Mouse (Mus musculus) spleen, adult 2 months (tissue): ENCODE results near the gene B3galnt1. TPM values are rescaled to one million over a fixed set of nuclear protein-coding genes. Genes with fewer than 3 reads are reported as not detected.

ENCODE experiments used
- DNase-seq, 2 experiments: peaks; one replicate each; pipeline versions ENCODE4 v3.0.0 to v3.0.0-alpha.2; 2012 to 2021; ENCODE audit warnings: low spot score in 2 of 2, low read depth in 1 of 2
- H3K27ac ChIP-seq: fragments of 200-500 bp; 2 replicates; pipeline ENCODE4 v1.5.1; 2012; ENCODE audit warnings: low read length, inconsistent platforms; ENCODE audit not compliant: insufficient read depth
- H3K27me3 ChIP-seq: fragments of 200-500 bp; 2 replicates; pipeline ENCODE4 v1.6.1; 2012; ENCODE audit warnings: mild to moderate bottlenecking, moderate library complexity, low read length, inconsistent platforms; ENCODE audit not compliant: control insufficient read depth, insufficient read depth
- H3K36me3 ChIP-seq: fragments of 200-500 bp; 2 replicates; pipeline ENCODE4 v1.6.1; 2012; ENCODE audit warnings: mild to moderate bottlenecking, low read length, inconsistent platforms; ENCODE audit not compliant: control insufficient read depth, insufficient read depth
- H3K4me1 ChIP-seq: fragments of 200-500 bp; 2 replicates; pipeline ENCODE4 v1.6.1; 2011; ENCODE audit warnings: inconsistent platforms; ENCODE audit not compliant: control insufficient read depth, insufficient read depth, insufficient read length
- H3K4me3 ChIP-seq: fragments of 200-500 bp; 2 replicates; pipeline ENCODE4 v1.5.1; 2011; ENCODE audit warnings: mild to moderate bottlenecking, inconsistent platforms; ENCODE audit not compliant: insufficient read depth, insufficient read length; ENCODE audit errors: extremely low read depth
- CTCF ChIP-seq: fragments of 200-500 bp; IDR thresholded peaks from 2 replicates; pipeline ENCODE4 v1.5.1; 2011; ENCODE audit warnings: mild to moderate bottlenecking, inconsistent platforms; ENCODE audit not compliant: insufficient read depth, insufficient read length, insufficient replicate concordance; ENCODE audit errors: extremely low read depth
- POLR2A ChIP-seq: fragments of 200-500 bp; IDR thresholded peaks from 2 replicates; pipeline ENCODE4 v1.6.1; 2011; ENCODE audit warnings: low read depth, low read length, inconsistent platforms
- WGBS: fragments of 180-500 bp; shearing (Covaris S2); methylation state at CpG from one replicate; pipeline ENCODE4 v1.1.7; 2018; 5-methylcytosine and 5-hydroxymethylcytosine counted together
- polyA plus RNA-seq: library from polyadenylated mRNA; depleted of rRNA; stranded (reverse); fragments of >200 nt; gene quantifications from 2 replicates; pipeline ENCODE4 v1.2.3, GENCODE M21; 2012

Gene B3galnt1
- polyA plus RNA-seq, 1 experiment = 1.5 TPM

DNA sequence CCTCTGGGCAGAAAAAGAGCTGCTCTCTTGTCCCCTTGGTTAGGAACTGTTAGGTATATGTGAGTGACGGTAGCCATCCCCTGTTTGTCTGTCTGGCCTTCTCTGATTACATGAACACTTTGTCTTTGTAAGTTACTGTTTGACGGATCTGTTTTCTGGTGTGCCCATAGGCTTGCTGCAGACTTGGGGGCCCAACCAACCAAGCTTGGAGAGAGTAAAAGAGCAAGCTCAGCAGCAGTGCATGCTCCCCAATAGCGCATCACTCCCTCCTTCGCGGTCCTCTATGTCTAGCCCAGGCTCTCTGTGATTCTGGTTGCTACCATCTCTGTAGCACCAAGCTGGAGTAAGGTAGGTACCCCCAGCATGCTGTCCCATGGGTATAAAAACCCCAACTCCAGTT, 9.1 kb upstream of the B3galnt1 start:
- Histone ChIP-seq H3K36me3 (no peaks in the 10 kb centered on the region), H3K27me3 (no peaks in the 10 kb centered on the region), H3K4me1 (no peaks in the 10 kb centered on the region), H3K27ac (no peak overlapping the region), H3K4me3 (no peak overlapping the region)
- TF ChIP-seq POLR2A (no peak), CTCF (no peak)
- DNase-seq = no peak
- WGBS = 98% methylated on average over 5 of the region's 5 CpGs

DNA sequence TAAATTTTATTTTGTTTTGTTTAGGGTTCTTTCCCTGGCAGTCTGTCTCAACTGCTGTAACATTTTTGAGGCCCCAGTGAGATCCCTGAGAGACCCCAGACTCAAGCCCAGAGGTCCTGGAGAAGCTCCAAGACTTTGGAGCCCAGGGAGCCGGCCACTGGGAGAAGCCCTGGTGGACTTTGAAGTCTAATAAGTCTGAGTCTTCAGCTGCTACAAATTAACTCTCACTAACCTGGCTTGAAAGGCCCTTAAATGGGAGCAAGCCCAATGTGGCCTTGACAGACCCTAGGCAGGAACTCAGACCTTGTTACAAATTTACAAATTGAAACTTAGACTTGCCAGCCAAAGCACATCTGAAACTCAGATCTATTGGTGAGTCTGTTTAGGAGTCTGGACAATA, 8.7 kb upstream of the B3galnt1 start:
- no peaks in the 10 kb centered on the region for H3K36me3 ChIP-seq
- no peaks in the 10 kb centered on the region for H3K4me1 ChIP-seq
- 67% methylated on average over 1 of the region's 1 CpGs for WGBS
- TF ChIP-seq POLR2A (no peak), CTCF (no peak)
- H3K27me3 ChIP-seq = no peaks in the 10 kb centered on the region
- no peak for DNase-seq
- no peak overlapping the region for H3K4me3 ChIP-seq
- no peak overlapping the region for H3K27ac ChIP-seq

DNA sequence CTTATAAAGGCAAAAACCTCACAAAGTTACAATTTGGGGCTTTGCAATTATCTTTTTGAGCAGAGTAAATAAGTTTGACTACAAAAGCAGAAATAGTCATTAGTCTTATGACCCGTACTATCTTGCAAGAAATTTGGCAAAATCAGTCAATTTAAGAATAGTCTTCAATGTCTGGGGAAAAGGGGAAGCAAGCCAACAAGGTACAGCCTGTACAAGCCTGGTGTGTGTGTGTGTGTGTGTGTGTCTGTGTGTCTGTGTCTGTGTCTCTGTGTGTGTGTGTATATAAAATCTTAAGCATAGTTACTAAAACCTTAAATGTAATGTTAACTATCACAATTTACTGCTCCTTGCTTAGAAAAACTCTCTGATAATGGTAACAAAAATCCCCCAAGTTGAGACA, 8.2 kb upstream of the B3galnt1 start:
- TF ChIP-seq POLR2A = no peak
- TF ChIP-seq CTCF = no peak
- no peak for DNase-seq
- WGBS = 26% methylated on average over 1 of the region's 1 CpGs
- Histone ChIP-seq H3K4me1 (no peaks in the 10 kb centered on the region), H3K27me3 (no peaks in the 10 kb centered on the region), H3K27ac (no peak overlapping the region), H3K4me3 (no peak overlapping the region), H3K36me3 (no peaks in the 10 kb centered on the region)

DNA sequence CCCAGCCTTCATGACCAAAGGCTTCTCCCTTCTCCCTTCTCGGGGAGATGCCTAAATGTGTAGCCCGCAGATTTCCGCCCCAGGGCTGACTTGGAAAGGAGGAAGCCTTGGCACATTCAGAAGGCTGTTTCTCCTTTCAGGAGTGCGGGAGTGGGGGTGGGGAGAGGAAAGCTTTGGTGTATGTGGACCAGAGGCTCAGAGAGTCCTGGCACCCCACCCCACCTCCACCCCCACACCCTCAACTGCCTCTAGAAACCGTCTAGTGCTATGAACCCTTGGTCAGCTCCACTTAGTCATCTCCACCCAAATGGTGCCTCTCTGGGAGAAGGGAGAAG, 373 bp upstream of the B3galnt1 start:
- H3K4me3 ChIP-seq = peak overlapping the region; percentile 49; the same call in 1 of the 2 replicates
- no peak for DNase-seq
- WGBS = 26% methylated on average over 5 of the region's 5 CpGs
- H3K36me3 ChIP-seq = no peaks in the 10 kb centered on the region
- H3K27me3 ChIP-seq = peaks cover 6% of the 10 kb centered on the region
- H3K4me1 ChIP-seq = peaks cover 3% of the 10 kb centered on the region; the same call in 1 of the 2 replicates
- H3K27ac ChIP-seq = no peak overlapping the region
- TF ChIP-seq POLR2A = no peak
- no peak for TF ChIP-seq CTCF

DNA sequence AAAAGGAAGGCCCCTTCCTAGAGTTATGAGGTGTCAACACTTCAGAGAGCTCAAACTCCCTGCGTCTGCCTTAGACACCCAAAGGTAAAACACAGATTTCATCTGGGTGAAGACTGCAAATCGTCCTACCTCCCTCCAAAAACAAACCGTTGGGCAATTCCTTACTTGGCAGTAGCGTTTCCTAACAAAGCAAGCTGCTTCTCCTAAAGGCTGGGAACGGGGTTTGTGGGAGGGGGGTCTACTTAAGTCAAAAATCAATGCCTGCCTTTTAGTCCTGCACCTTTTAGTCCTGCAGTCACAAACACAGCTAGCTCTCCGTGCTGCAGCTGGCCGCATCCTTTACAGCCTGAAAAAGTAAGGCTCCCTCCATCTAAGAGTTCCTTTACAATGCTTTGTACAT, 944 bp downstream of the B3galnt1 start:
- H3K36me3 ChIP-seq = no peaks in the 10 kb centered on the region
- H3K4me1 ChIP-seq = peaks cover 3% of the 10 kb centered on the region; the same call in 1 of the 2 replicates
- no peak for DNase-seq
- WGBS = 78% methylated on average over 7 of the region's 7 CpGs
- peaks cover 6% of the 10 kb centered on the region for H3K27me3 ChIP-seq
- H3K4me3 ChIP-seq = no peak overlapping the region
- H3K27ac ChIP-seq = no peak overlapping the region
- TF ChIP-seq POLR2A (no peak), CTCF (no peak)

DNA sequence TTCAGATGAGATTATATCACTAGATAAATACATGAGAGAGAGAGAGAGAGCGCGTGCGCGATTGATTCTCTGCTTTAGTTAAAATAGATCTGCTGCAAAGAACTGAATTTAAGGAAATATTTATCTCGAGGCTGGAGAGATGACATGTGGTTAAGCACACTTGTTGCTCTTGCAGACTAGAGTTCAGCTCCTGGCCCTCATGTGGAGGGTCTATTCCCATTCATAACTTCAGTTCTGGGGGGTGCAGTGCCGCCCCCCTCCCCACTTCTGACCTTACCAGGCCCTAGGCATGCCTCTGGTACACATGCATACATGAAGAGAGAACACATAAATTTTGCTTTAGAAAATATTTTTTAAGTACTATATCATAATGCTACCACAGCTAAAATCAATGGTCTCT, 1.5 kb downstream of the B3galnt1 start:
- DNase-seq = no peak
- WGBS = 88% methylated on average over 6 of the region's 6 CpGs
- peaks cover 6% of the 10 kb centered on the region for H3K27me3 ChIP-seq

DNA sequence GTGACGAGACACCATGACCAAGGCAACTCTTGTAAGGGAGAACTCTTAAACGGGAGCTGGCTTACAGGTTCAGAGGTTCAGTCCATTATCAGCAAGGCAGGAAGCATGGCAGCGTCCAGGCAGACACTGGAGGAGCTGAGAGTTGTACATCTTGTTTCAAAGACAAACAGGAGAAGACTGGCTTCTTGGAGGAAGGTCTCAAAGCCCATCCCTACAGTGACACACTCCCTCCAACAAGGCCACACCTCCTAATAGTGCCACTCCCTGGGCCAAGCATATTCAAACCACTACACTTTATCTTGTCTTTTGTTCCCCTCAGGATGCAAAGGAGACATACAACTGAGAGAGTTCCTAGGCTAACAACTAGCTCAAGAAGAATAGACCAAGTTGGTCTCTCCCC, 2.6 kb downstream of the B3galnt1 start:
- no peak overlapping the region for H3K27ac ChIP-seq
- DNase-seq = no peak
- peaks cover 3% of the 10 kb centered on the region; the same call in 1 of the 2 replicates for H3K4me1 ChIP-seq
- peaks cover 6% of the 10 kb centered on the region for H3K27me3 ChIP-seq
- TF ChIP-seq POLR2A = no peak
- no peak for TF ChIP-seq CTCF
- H3K4me3 ChIP-seq = no peak overlapping the region
- no peaks in the 10 kb centered on the region for H3K36me3 ChIP-seq
- WGBS = 86% methylated on average over 3 of the region's 3 CpGs

More for the DNA sequence above, 1.5 kb downstream of the B3galnt1 start:
- peaks cover 3% of the 10 kb centered on the region; the same call in 1 of the 2 replicates for H3K4me1 ChIP-seq
- H3K36me3 ChIP-seq = no peaks in the 10 kb centered on the region
- no peak overlapping the region for H3K27ac ChIP-seq
- no peak overlapping the region for H3K4me3 ChIP-seq
- TF ChIP-seq CTCF (no peak), POLR2A (no peak)
